Mouse (Mus musculus): ENCODE measurements around the gene Grip2. TPM values are rescaled to one million over a fixed set of nuclear protein-coding genes. Genes with fewer than 3 reads are reported as not detected.

Gene Grip2
- total RNA-seq, 2 experiments from 2014 or later = not detected

- no peak for ATAC-seq (replicated peaks; ENCODE audit: poor library complexity, severe bottlenecking)
Measured at GRCm38 (mm10) chr6:91738058-91738457, 89.0 kb downstream of the Grip2 start.

GRCm38 (mm10) chr6:91737451-91737850, 89.6 kb downstream of the Grip2 start:
- no peak for ATAC-seq (replicated peaks; ENCODE audit: poor library complexity, severe bottlenecking)

DNA sequence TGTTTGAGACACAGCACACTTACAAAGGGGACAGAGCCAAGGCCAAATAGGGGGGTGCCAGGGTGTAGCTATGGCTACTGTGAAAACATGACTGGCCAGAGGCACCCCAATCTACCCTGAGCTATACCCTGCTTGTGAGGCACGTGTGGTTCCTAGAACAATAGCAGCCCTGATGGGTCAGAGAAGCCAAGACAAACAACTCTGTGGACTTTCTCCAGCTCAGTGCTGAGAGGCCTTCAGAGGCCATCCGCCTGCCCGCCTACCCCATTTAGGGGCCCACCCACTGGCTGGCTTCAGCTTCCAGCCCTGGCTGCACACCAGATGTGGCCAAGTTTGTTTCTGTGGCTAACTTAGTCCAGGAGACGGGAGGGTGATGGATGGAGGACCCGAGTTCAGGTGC, 90.6 kb downstream of the Grip2 start:
- no peak for ATAC-seq (replicated peaks; ENCODE audit: poor library complexity, severe bottlenecking)

DNA sequence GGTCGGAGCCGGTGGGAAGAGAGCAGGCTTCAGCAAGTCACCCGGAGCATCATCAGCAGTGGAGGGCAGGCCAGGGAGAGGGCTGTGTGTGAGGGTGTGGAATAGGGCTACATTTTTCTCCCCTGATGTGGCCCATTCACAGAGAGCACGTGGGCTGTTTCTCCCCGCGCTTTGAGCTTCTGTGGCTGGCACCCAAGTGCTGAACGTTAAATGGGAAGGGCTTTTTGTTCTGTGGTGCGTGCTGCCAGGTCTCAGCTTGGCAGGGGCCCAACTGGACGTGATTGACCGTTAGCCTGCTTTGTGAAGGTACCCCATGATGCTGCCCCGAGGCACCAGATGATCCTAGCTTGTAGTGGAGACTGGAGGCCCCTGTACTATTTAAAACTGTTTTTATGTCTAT, 94.9 kb downstream of the Grip2 start:
- no peak for ATAC-seq (replicated peaks; ENCODE audit: poor library complexity, severe bottlenecking)

- ATAC-seq (replicated peaks; ENCODE audit: poor library complexity, severe bottlenecking) = no peak
Measured at GRCm38 (mm10) chr6:91729677-91730127, 97.3 kb downstream of the Grip2 start.

GRCm38 (mm10) chr6:91728939-91729619, 98.0 kb downstream of the Grip2 start:
- no peak for ATAC-seq (replicated peaks; ENCODE audit: poor library complexity, severe bottlenecking)

GRCm38 (mm10) chr6:91727361-91727760, 99.7 kb downstream of the Grip2 start:
- ATAC-seq (replicated peaks; ENCODE audit: poor library complexity, severe bottlenecking) = no peak

DNA sequence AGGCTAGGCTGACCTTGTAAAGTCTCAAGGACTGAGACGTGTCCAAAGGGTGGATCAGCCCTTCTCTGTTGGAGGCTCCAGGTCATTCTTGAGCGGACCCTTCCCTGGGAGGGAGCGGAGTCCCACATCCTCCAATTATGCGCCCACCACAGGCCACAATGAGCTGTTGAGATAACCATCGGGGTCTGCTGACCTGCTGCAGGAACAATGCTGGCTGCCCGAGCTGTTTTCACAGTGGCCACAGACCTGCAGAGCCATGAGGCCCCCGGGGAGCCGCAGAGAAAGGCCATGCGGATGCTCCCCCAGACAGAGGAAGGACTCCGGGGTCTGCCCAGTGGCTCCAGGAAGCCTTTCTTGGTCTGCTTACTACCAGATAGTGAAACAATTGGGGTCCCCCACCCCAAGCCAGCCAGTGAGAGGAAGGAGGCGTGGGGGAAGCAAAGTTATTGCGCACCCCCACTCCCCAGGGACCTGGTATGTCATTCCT, 105.8 kb downstream of the Grip2 start:
- no peak for ATAC-seq (replicated peaks; ENCODE audit: poor library complexity, severe bottlenecking)

DNA sequence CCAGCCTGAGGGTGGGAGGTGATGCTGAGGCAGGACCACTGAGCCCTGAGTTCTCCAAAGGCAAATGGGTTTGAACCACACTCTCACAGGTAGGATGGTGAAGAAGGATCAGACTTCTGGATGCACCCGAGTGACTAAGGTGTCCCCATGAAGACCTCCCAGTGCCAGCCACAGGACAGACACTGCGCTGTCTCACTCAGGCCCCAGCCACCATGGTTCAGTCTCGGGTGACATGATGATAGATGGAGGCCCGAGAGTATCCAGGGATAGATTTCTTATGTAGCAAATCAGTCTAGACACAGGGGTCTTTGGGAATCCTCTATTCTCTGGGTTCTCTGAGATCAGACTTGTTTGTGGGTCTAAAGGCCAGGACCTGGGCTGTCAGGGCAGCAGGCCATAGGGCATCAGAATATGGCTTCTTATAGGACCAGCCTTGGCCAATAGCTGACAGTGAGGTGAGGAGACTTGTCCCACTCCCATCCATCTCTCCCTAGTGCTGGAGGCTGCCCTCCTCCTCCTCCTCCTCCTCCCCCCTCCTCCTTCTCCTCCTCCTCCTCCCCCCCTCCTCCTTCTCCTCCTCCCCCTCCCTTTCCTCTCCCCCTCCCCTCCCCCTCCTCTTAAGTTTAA, 106.3 kb downstream of the Grip2 start:
- ATAC-seq (replicated peaks; ENCODE audit: poor library complexity, severe bottlenecking) = no peak

GRCm38 (mm10) chr6:91719865-91720533, 107.1 kb downstream of the Grip2 start:
- ATAC-seq (replicated peaks; ENCODE audit: poor library complexity, severe bottlenecking) = no peak

GRCm38 (mm10) chr6:91719042-91719747, 107.9 kb downstream of the Grip2 start:
- no peak for ATAC-seq (replicated peaks; ENCODE audit: poor library complexity, severe bottlenecking)

GRCm38 (mm10) chr6:91718603-91719002, 108.4 kb downstream of the Grip2 start:
- no peak for ATAC-seq (replicated peaks; ENCODE audit: poor library complexity, severe bottlenecking)

- ATAC-seq (replicated peaks; ENCODE audit: poor library complexity, severe bottlenecking) = no peak
Measured at GRCm38 (mm10) chr6:91718067-91718466, 109.0 kb downstream of the Grip2 start.

DNA sequence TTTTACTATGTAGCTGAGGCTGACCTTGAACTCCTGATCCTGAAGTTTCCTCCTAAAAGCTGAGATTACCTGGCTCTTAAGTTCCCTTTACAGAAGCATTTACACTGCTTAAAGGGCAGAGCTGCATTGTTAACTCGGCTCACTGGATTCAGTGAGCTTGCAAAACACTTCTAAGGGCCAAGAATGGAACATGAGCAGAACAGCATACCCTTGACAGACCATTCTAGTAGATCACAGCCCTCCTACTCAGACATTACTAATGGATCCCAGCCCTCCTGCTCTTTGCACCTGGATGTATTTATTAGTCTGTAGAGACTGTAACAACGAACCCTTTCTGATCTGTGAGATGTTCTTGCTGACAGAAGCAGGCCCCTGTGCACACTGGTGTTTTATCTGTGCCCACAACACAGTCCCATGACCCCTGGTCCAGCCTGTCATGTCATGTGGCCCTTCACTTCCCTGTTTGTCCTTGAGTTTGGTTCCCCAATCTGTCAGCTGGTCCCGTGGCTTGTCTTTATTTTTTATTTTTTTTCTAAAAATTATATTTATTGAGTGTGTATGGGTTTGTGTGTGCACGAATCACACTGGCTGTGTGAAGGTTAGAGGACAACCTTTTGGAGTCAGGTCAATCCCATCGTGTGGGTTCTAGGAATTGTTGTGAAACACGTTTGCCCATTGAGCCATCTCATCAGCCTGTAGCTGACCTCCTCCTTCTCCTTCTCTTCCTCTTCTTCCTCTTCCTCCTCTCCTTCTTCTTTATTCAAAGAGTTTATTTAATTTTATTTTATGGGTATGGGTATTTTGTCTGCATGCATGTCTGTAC, 110.9 kb downstream of the Grip2 start:
- ATAC-seq (replicated peaks; ENCODE audit: poor library complexity, severe bottlenecking) = peak; percentile 47

DNA sequence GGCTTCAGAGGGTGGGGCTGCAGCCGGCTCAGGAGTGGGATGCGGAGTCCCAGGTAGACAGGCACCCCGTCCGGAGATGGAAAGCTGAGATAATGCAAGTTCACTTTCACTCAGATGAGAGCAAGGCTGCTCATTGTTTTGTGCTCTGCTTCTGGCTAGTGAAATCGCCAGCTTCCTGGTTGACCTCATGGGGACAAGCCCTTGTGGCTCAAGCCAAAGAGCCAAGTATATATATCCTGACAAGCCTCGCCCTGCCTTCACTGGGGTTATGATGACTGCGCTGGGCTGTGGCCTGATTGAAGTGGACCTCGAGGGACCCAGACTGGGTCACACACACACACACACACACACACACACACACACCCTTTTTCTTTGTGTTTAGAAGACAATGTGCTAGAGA, 112.0 kb downstream of the Grip2 start:
- ATAC-seq (replicated peaks; ENCODE audit: poor library complexity, severe bottlenecking) = no peak

DNA sequence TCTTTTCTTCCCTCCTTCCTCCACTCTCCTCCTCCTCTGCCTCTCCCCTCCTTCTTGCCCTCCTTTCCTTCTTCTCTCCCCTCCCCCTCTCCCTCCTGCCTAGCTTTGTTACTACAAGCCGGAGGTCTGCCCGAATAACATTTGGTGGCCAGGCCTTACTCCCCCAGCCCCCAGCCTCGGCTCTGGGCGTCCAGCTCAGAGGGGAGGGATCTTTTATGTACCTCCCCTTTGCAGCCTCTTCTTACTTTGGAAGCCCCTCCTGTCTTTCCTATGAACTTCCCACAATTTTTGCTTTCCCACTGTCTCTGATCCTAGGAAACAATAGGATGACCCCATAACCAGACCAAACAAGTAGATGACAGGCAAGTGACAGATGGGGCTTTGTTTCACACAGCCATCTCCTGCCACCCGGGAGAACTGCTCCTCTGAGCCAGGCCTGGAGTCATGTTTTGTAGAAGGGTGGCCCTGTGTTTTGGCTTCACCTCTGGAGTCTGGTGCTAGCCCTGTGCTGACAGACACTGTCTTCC, 113.6 kb downstream of the Grip2 start:
- no peak for ATAC-seq (replicated peaks; ENCODE audit: poor library complexity, severe bottlenecking)

- peak; percentile 87 for ATAC-seq (replicated peaks; ENCODE audit: poor library complexity, severe bottlenecking)
Measured at GRCm38 (mm10) chr6:91712855-91713331, 114.2 kb downstream of the Grip2 start.

DNA sequence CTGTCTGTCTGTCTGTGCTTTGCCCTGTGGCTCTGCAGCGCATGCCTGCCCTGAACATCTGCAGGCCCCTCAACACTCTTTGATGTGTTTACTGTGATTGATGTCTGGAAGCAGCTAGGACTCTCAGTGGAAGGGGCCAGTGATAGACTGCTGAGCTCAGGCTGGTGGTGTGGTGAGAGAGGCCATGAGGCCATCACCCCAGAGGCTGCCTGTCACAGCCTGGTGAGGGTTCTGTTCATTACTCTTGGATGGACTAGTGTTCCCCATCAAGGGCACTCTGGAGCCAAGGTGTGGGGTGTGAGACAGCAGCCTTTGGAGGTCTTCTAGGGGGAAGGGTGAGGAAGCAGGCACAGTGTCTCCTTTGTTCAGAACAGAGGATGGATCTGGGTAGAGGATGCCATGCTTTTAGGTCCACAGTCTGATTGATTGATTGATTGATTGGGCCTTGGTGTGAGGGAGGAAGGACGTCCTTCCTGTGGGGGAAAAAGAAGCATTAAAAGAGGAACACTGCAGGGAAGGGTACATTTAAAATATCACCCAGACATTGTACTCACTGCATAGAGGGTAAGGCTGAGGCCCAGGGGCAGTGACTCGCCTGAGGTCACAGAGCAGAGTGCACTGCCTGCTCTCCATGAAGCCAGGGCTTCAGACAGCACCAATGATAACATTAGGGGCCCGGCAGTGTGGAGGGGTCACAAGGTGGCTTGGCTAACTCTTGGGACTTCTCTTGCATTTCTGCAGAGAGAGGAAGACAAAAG, 114.8 kb downstream of the Grip2 start:
- ATAC-seq (replicated peaks; ENCODE audit: poor library complexity, severe bottlenecking) = no peak

Measured in granulocyte monocyte progenitor cell, adult 5-6 weeks (primary cell).